Mouse (Mus musculus) E14TG2a.4 (cell line): Measurements from ENCODE around the gene Gm28043.

Source experiments
- CTCF ChIP-seq: conservative IDR thresholded peaks from 2 replicates; pipeline ENCODE4 v1.5.1; 2014; ENCODE audit warnings: low read length
- POU5F1 ChIP-seq: IDR thresholded peaks from 2 replicates; pipeline ENCODE4 v1.6.1; 2014; ENCODE audit warnings: low read length, borderline replicate concordance

- no peak for TF ChIP-seq CTCF
- no peak for TF ChIP-seq POU5F1
Measured at GRCm38 (mm10) chr17:29711745-29712431, 97.2 kb downstream of the Gm28043 start.
